ENCODE assay signal across 24 mouse cellular contexts in the genomic region with DNA sequence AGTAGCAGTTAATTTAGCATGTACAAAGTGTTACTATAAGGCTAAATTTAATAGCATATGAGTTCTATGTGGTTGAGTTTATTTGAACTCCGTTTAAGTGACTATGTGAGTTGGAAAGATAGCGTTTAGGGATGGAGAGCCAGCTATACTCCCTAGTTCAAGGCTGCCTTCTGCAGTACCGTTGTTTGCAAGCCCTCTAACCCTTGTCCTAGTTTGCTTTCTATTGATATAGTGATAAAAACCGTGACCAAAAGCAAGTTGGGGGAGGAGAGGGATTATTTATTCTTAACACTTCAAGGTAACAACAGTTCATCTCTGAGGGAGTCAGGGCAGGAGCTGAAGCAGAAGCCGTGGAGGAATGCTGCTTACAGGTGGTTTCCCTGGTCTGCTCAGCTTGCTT.
"Had no signal": no experiment of that assay in that cellular context is flagged by ENCODE, and none has a peak within 500 bp of the region (broad histone marks: within the 10 kb centered on the region; RNA-seq: fewer than 3 reads in every experiment).

No protein-coding gene starts in this region.

- H3K4me2 ChIP-seq: heart, embryonic 12.5 days; hindbrain, embryonic 12.5 days; hindbrain, embryonic 14.5 days; intestine, embryonic 15.5 days; limb, embryonic 13.5 days had no signal

- DNase-seq: gastrocnemius, adult 2 months; gastrocnemius, postnatal 10 days; gastrocnemius, postnatal 25 days; heart, adult 18-20 months; heart, postnatal 10 days; heart, postnatal 4 days; kidney, adult 18-20 months; kidney, adult 8-10 months; kidney, postnatal 10 days; kidney, postnatal 36 days; layer of hippocampus, adult 9-11 months; layer of hippocampus, postnatal 36 days; left cerebral cortex, postnatal 4 days had no signal

- H3K9me3 ChIP-seq: heart, embryonic 10.5 days; heart, embryonic 12.5 days; hindbrain, embryonic 10.5 days; hindbrain, embryonic 12.5 days; intestine, embryonic 15.5 days; limb, embryonic 13.5 days had no signal

- H3K27me3 ChIP-seq: heart, embryonic 12.5 days; hindbrain, embryonic 12.5 days; intestine, embryonic 15.5 days; limb, embryonic 13.5 days had no signal

- H3K4me1 ChIP-seq: intestine, embryonic 15.5 days; limb, embryonic 13.5 days had no signal

- H3K36me3 ChIP-seq: heart, embryonic 10.5 days; hindbrain, embryonic 10.5 days; intestine, embryonic 15.5 days had no signal

- H3K4me3 ChIP-seq: heart, embryonic 10.5 days; heart, embryonic 12.5 days; hindbrain, embryonic 10.5 days; hindbrain, embryonic 12.5 days; intestine, embryonic 15.5 days; limb, embryonic 13.5 days had no signal

- H3K9ac ChIP-seq: heart, embryonic 12.5 days; hindbrain, embryonic 12.5 days; hindbrain, embryonic 14.5 days; intestine, embryonic 15.5 days; limb, embryonic 13.5 days had no signal

- ATAC-seq: forebrain, embryonic 16.5 days; hindbrain, embryonic 16.5 days; inflammation-experienced regulatory T-cells, adult 6 months; intestine, embryonic 15.5 days; intestine, postnatal 0 days had no signal

- H3K27ac ChIP-seq: heart, embryonic 10.5 days; hindbrain, embryonic 10.5 days; hindbrain, embryonic 12.5 days; hindbrain, embryonic 14.5 days; intestine, embryonic 15.5 days; limb, embryonic 13.5 days had no signal
